Mouse (Mus musculus) layer of hippocampus, adult 11-12 months (tissue): ENCODE measurements at regions not wholly inside any gene's neighbourhood (a gene's known extent, or its start where the extent isn't known, plus 50 kb on each side); places are given as distances from the start of the nearest gene placed in this dataset.

ENCODE experiments used
- DNase-seq: peaks from one replicate; pipeline ENCODE4 v3.0.0; 2022; ENCODE audit warnings: low spot score

- DNase-seq: no peak
Observed at GRCm38 (mm10) chr3:48207950-48208349, 1549.2 kb downstream of the Pcdh18 start.

- no peak for DNase-seq
Observed at GRCm38 (mm10) chr3:48194300-48194699, 1562.8 kb downstream of the Pcdh18 start.

- DNase-seq: no peak
Observed at GRCm38 (mm10) chr3:48144885-48145284, 1612.2 kb downstream of the Pcdh18 start.

GRCm38 (mm10) chr3:48134938-48135337 lies 1622.2 kb downstream of the Pcdh18 start:
- no peak for DNase-seq

GRCm38 (mm10) chr3:48124263-48124662 lies 1632.9 kb downstream of the Pcdh18 start:
- DNase-seq: no peak

GRCm38 (mm10) chr3:48100847-48101246 lies 1652.8 kb upstream of the Pabpc4l start:
- DNase-seq: no peak

GRCm38 (mm10) chr3:48080616-48081015 lies 1632.6 kb upstream of the Pabpc4l start:
- DNase-seq: peak; percentile 5

- no peak for DNase-seq
Observed at GRCm38 (mm10) chr3:48075306-48075705, 1627.3 kb upstream of the Pabpc4l start.

GRCm38 (mm10) chr3:48068628-48069027 lies 1620.6 kb upstream of the Pabpc4l start:
- no peak for DNase-seq
